Mouse (Mus musculus) Patski (cell line): ENCODE measurements around the gene Gldc. TPM values are rescaled to one million over a fixed set of nuclear protein-coding genes. Genes with fewer than 3 reads are reported as not detected.
A peak's percentile ranks its signal among the peaks of the same experiment; 100 is the strongest.
"Not testable (repeated sequence)": the region's sequence is repeated elsewhere in the genome, so short reads cannot be mapped to it uniquely, and the experiment has no call there.

Experiments
- ATAC-seq: fragments of 100-300 bp; one replicate; pipeline ENCODE4 v1.8.0; 2021
- CTCF ChIA-PET: fragments of 350-600 bp; sonication (Branson Sonifier 250); formaldehyde crosslinking; loops from one replicate; lab custom pipeline; 2022; ENCODE audit warnings: inconsistent platforms; lab: Charles Lee
- POLR2A ChIA-PET: fragments of 350-600 bp; sonication (Branson Sonifier 250); formaldehyde crosslinking; loops from one replicate; lab custom pipeline; 2022; ENCODE audit warnings: antibody characterized with exemption, inconsistent platforms; lab: Charles Lee
- DNase-seq: peaks from one replicate; pipeline ENCODE4 v3.0.0-alpha.2; 2011; ENCODE audit warnings: low read depth, low spot score
- H3K27me3 ChIP-seq: fragments of 371-371 bp; one replicate; pipeline ENCODE4 v1.5.1; 2021
- CTCF ChIP-seq: fragments of 100-300 bp; IDR thresholded peaks from one replicate; pipeline ENCODE4 v1.5.1; 2021
- in situ Hi-C: fragments of 300-500 bp; cut with MboI; formaldehyde crosslinking; loops from 3 replicates; pipeline ENCODE4 v1.11.1; 2018; ENCODE audit warnings: low pct_unique_long_range_greater_than_20kb, mixed read lengths
- polyA plus RNA-seq: library from polyadenylated mRNA; unstranded; gene quantifications from one replicate; pipeline ENCODE4 v1.2.3, GENCODE M21; 2021

Gene Gldc
- polyA plus RNA-seq = 0.39 TPM

DNA sequence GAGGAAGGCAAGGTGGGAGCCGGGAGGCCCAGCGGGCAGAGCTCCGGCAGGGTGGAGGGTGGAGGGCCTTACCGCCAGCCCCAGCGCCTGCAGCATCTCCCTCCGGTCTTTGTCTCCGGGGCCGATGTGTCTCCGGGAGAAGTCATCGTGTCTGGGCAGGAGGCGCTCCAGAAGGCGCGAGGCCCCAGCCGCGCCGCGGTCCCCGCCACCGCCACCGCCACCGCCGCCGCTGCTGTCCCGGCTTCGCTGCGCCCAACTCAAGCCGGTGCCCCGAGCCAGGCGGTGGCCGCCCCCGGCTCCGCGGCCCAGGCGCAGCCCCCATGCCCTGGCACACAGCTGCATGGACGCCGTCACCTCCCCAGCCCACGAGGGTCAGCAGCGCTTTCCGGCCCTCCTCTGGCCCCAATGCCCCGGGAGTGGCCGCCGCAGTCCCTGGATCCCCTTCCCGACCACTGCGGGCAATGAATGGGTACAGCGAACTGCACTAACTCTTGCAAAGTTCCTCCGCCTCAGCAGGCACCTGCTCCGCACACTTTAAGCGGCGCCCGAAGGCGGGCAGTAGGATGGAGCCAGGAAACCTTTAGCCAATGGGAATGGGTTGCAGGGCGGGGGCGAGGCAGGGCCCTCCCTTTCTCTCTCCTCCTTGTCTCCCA is at the start of gene Gldc:
Gene Gldc (minus strand): TSS at position 511 of the 653 bp plus-strand sequence.
- ATAC-seq = no peak
- no peak for TF ChIP-seq CTCF

DNA sequence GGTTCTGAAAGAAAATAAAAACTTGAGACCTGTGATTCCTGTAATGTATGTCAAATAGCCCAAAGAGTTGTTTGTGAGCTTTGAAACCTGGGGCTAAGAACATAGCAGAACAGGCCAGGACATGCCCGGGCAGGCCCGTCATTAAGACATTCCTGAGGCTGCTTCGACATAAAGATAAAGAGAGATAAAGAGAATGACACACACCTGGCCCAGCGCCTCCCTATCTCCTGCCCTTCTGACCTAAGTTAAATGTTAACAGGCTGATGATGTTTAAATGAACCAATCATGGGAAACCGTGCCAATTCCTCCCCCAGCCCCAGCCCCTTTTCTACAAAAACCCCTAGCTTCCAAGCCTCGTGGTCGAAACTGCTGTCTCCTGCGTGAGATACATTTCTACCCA is 47.4 kb upstream of the Gldc start:
- ChIA-PET POLR2A (interaction anchor here (0.6 kb wide), 1 partner anchor 350 kb away, joined by 5 read pairs; no protein-coding TSS in a partner anchor), CTCF (interaction anchor here (1.2 kb wide), 1 partner anchor 17 kb away, joined by 4 read pairs; no protein-coding TSS in a partner anchor)
- in situ Hi-C loops, DNase-seq, ATAC-seq, H3K27me3 ChIP-seq: not testable (repeated sequence)

More for the DNA sequence above, at the start of gene Gldc:
- peaks cover 36% of the 10 kb centered on the region for H3K27me3 ChIP-seq
- ChIA-PET POLR2A (no interaction called here), CTCF (interaction anchor here (1.0 kb wide), 1 partner anchor 30 kb away, joined by 3 read pairs; no protein-coding TSS in a partner anchor)
- DNase-seq = no peak
- in situ Hi-C loops = no loop called here

DNA sequence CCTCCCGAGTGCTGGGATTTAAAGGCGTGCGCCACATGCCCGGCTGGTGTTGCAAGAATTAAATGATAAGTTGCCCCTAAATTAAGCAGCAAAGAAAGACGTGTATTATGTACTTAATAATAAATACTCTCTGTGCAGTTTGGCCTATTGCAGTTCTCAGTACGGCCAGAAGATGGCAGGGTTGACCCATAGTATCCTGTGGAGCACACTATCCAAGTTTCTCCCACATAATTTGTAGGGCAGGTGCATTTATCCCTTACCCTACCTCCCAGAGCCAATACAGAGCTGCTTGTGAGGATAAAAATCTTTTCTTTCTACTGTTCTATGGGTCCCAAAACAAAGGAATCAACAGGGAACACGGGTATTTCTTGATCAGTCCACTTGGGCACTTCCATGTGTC is 42.1 kb upstream of the Gldc start:
- peak; percentile 95 for TF ChIP-seq CTCF
- in situ Hi-C loops = no loop called here
- ATAC-seq (peak; percentile 69), DNase-seq (no peak)
- H3K27me3 ChIP-seq = peaks cover 17% of the 10 kb centered on the region
- ChIA-PET POLR2A (interaction anchor here (0.5 kb wide), 1 partner anchor 343 kb away, joined by 3 read pairs; no protein-coding TSS in a partner anchor), CTCF (interaction anchor here (0.7 to 3.2 kb wide), 8 partner anchors 9 to 337 kb away, joined by 3 to 12 read pairs (median 3); no protein-coding TSS in a partner anchor)

DNA sequence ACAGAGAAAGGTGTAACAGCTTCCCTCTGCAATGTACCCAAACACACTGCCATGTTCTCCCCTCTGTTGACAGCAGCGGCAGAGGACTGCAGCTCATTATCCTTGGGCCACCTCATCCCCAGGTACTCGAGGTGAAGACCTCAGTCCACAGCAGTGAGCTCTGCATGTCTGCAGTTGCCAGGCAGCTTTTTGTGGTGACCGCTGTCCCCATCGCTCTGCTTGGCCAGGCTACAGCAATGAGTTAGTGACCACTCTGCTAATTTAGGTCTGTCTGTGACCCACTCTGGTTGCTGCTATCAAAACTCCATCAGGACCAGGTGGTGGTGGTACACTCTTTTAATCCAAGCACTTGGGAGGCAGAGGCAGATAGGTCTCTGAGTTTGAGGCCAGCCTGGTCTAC is 41.0 kb upstream of the Gldc start:
- ChIA-PET POLR2A (no interaction called here), CTCF (interaction anchor here (1.0 to 3.2 kb wide), 3 partner anchors 31 to 338 kb away, joined by 3 to 12 read pairs (median 4); no protein-coding TSS in a partner anchor)
- in situ Hi-C loops = no loop called here

DNA sequence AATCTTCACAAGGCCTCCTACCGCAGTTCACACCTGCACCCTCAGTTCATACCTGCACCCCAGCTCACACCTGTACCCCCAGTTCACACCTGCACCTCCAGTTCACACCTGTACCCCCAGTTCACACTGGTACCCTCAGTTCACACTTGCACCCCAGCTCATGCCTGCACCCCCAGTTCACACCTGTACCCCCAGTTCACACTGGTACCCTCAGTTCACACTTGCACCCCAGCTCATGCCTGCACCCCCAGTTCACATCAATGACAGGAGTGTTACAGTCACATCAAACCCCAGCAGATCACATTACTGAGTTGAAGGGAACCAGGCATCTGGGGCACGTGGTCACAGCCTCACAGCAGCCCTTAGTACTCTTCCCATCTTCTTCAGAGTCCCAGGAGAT is 40.5 kb upstream of the Gldc start:
- in situ Hi-C loops, POLR2A ChIA-PET, DNase-seq, ATAC-seq: not testable (repeated sequence)
- CTCF ChIA-PET = interaction anchor here (1.0 to 3.2 kb wide), 3 partner anchors 31 to 338 kb away, joined by 3 to 12 read pairs (median 4); no protein-coding TSS in a partner anchor
- H3K27me3 ChIP-seq = peaks cover 22% of the 10 kb centered on the region

More for the DNA sequence above, 41.0 kb upstream of the Gldc start:
- H3K27me3 ChIP-seq = peaks cover 22% of the 10 kb centered on the region
- DNase-seq = no peak
- TF ChIP-seq CTCF = no peak
- ATAC-seq = no peak

DNA sequence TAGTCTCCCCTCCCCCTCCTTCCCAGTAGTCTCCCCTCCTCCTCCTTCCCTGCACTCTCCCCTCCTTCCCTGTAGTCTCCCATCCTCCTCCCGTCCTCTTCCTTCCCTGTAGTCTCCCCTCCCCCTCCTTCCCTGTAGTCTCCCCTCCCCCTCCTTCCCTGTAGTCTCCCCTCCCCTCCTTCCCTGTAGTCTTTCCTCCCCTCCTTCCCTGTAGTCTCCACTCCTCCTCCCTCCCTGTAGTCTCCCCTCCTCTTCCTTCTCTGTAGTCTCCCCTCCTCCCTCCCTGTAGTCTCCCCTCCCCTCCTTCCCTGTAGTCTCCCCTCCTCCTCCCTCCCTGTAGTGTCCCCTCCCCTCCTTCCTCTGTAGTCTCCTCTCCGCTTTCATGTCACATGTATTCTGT is 38.8 kb upstream of the Gldc start:
- DNase-seq (no peak), ATAC-seq (no peak)
- POLR2A ChIA-PET = no interaction called here
- in situ Hi-C loops = no loop called here
- TF ChIP-seq CTCF = no peak
- H3K27me3 ChIP-seq = peaks cover 28% of the 10 kb centered on the region
- CTCF ChIA-PET = no interaction called here

DNA sequence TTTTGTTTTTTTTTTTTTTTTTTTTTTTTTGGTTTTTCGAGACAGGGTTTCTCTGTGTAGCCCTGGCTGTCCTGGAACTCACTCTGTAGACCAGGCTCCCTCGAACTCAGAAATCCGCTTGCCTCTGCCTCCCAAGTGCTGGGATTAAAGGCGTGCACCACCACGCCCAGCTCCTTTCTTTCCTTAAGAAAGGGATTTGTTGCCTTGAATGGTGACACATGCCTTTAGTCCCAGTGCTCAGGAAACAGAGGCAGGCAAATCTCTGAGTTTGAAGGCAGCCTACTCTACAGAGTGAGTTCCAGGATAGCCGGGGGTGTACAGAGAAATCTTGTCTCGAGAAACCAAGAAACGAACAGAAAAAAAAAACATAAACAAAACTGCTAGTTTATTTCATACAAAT is 33.8 kb upstream of the Gldc start:
- POLR2A ChIA-PET, ATAC-seq, DNase-seq: not testable (repeated sequence)
- H3K27me3 ChIP-seq = peaks cover 22% of the 10 kb centered on the region
- in situ Hi-C loops = loop anchor here (5.0 to 10.0 kb wide), 2 partner anchors 224 to 382 kb away; no protein-coding TSS in a partner anchor
- CTCF ChIA-PET = interaction anchor here (0.7 to 1.0 kb wide), 2 partner anchors 8 to 385 kb away, joined by 3 read pairs; no protein-coding TSS in a partner anchor

DNA sequence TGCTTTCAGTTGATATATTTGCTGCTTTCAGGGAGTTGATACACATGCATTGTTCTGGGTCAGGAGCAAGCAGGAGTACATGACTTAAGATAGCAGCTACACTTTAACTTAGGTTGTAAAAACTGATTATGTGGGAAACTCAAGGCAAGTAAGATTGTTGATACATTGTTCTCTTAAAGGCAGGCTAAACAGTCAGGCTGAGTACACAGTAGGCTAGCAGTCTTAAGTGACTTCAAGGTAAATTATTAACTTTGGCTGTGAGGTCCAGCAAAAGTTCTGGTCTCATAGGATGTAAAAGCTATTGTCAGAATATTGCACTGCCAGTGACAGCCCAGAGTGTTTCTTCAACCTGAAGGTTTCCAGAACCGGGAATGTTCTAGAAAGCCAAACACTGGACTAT is 31.8 kb upstream of the Gldc start:
- ATAC-seq (no peak), DNase-seq (no peak)
- peaks cover 13% of the 10 kb centered on the region for H3K27me3 ChIP-seq
- POLR2A ChIA-PET = no interaction called here
- CTCF ChIA-PET = no interaction called here
- no peak for TF ChIP-seq CTCF
- in situ Hi-C loops = loop anchor here (5.0 to 10.0 kb wide), 2 partner anchors 222 to 380 kb away; no protein-coding TSS in a partner anchor

DNA sequence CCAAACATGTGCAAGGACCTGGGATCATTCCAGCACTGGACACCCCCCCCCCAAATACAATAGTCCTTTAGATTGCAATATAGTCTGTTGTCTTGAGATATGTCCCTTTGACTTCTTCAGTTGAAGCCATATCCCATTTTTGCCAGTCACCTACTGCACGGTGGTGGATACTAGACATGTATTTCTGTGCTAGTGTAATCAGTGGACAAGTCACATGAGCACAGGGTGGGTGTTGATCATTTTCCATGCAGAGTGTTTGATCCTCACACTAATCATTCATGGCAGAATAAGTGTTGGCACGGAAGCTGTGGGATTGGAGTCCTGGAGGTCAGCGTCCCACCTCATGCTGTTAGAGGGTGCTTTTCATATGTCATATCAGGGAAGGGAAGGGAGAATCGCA is 30.6 kb upstream of the Gldc start:
- in situ Hi-C loops = loop anchor here (5.0 to 10.0 kb wide), 2 partner anchors 221 to 379 kb away; no protein-coding TSS in a partner anchor
- H3K27me3 ChIP-seq = peaks cover 11% of the 10 kb centered on the region
- no peak for TF ChIP-seq CTCF
- POLR2A ChIA-PET = no interaction called here
- DNase-seq (no peak), ATAC-seq (no peak)
- CTCF ChIA-PET = interaction anchor here (0.9 to 1.9 kb wide), 12 partner anchors 13 to 381 kb away, joined by 3 to 11 read pairs (median 3); no protein-coding TSS in a partner anchor

DNA sequence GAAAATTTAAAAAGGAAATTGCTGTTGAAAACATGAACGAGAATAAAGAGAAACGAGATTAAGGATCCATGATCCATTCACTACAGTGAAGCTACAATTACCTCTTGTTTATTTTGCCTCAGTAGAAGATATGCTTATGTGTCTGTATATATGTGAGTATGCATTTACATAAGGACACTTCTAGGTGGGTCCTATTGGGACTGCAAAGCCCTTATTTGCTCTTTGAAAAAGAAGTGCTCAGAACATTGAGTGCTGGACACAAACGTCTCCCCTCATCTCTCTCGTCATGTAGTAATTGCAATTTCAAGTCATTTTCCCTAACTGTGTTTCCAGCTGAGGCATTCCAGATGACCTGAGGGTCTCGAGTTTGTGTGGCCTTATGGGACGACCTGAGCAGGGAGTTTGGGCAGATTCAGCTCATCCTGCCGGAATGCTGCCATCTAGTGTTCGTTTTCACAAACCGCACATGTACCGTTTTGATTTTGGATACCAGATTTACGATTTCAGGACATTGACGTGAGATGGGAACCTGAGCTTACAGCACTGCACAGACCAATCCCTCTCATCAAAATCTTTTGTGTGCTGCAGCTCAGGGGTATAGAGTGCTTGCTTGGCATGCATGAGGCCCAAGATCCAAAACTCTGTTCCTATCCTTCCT is 30.1 kb upstream of the Gldc start:
- ATAC-seq (no peak), DNase-seq (no peak)
- CTCF ChIA-PET = interaction anchor here (0.8 to 1.9 kb wide), 14 partner anchors 12 to 381 kb away, joined by 3 to 11 read pairs (median 3); no protein-coding TSS in a partner anchor
- peaks cover 11% of the 10 kb centered on the region for H3K27me3 ChIP-seq
- in situ Hi-C loops = loop anchor here (5.0 to 10.0 kb wide), 2 partner anchors 220 to 378 kb away; no protein-coding TSS in a partner anchor
- peak; percentile 84 for TF ChIP-seq CTCF
- POLR2A ChIA-PET = no interaction called here
